Mouse (Mus musculus): ENCODE results near the gene Olfr615. TPM values are rescaled to one million over a fixed set of nuclear protein-coding genes. Genes with fewer than 3 reads are reported as not detected.

Olfr615 gene
- polyA plus RNA-seq, 1 experiment from 2014 or later, result not detected

GRCm38 (mm10) chr7:103589803-103590202, 33.9 kb downstream of the Olfr615 start, which contains the start of gene Olfr618:
Gene Olfr618 (plus strand): TSS chr7:103590103.
- no peak for TF ChIP-seq CTCF (IDR thresholded peaks at IDR 0.05; ENCODE audit: low read depth)
- TF ChIP-seq EP300 (IDR thresholded peaks at IDR 0.05; ENCODE audit: low read depth), result no peak
- no peak within 1 kb of the TSS for H3K4me3 ChIP-seq (ENCODE audit: low read depth, low read length)
- H3K4me2 ChIP-seq (ENCODE audit: low read depth, low read length), result no peak within 1 kb of the TSS
- DNase-seq (no peak), ATAC-seq (no peak)
- no peaks in the 10 kb centered on the region for H3K36me3 ChIP-seq (replicated peaks; ENCODE audit: insufficient read depth, low read length)
- 52% methylated on average over 2 of the region's 2 CpGs for WGBS (ENCODE audit: insufficient replicate concordance)
- H3K4me1 ChIP-seq (ENCODE audit: insufficient read depth), result no peaks in the 10 kb centered on the region
- H3K27ac ChIP-seq (ENCODE audit: low read depth), result no peak within 1 kb of the TSS
- H3K9ac ChIP-seq (replicated peaks), result no peak within 1 kb of the TSS
- H3K9me3 ChIP-seq (ENCODE audit: low read length), result no peaks in the 10 kb centered on the region
- H3K27me3 ChIP-seq (ENCODE audit: insufficient read depth, low read length), result no peaks in the 10 kb centered on the region

DNA sequence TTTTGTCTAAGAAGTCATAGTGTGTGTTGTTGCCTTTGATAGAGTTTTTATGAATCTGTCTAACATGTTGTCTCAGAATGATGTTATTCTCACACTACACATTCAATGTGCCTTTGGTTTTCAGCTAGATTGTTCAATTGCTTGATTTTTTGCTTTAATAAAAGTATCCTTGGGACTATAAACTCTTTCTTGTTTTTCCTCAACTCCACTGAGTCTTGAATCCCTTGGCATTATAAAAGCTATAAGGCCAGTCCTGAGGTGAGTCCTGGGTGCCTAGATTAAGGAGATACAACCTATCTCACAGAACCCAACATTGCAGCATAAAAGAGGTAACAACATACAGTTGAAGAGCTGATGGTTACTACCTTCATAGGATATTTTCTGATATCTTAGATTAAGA, 44.4 kb downstream of the Olfr615 start, which contains the start of gene Olfr619:
TSS of gene Olfr619 (plus strand) at position 301 of the 400 bp plus-strand sequence.
- DNase-seq, result no peak
- Histone ChIP-seq H3K4me3 (ENCODE audit: low read depth, low read length) (no peak within 1 kb of the TSS), H3K4me2 (ENCODE audit: low read depth, low read length) (no peak within 1 kb of the TSS), H3K4me1 (ENCODE audit: insufficient read depth) (no peaks in the 10 kb centered on the region), H3K9ac (replicated peaks) (no peak within 1 kb of the TSS), H3K36me3 (replicated peaks; ENCODE audit: insufficient read depth, low read length) (no peaks in the 10 kb centered on the region), H3K9me3 (ENCODE audit: low read length) (no peaks in the 10 kb centered on the region), H3K27ac (ENCODE audit: low read depth) (no peak within 1 kb of the TSS), H3K27me3 (ENCODE audit: insufficient read depth, low read length) (no peaks in the 10 kb centered on the region)
- TF ChIP-seq CTCF (IDR thresholded peaks at IDR 0.05; ENCODE audit: low read depth), result no peak
- TF ChIP-seq EP300 (IDR thresholded peaks at IDR 0.05; ENCODE audit: low read depth), result no peak
- ATAC-seq, result no peak

- TF ChIP-seq EP300 (IDR thresholded peaks at IDR 0.05; ENCODE audit: low read depth) (no peak), CTCF (IDR thresholded peaks at IDR 0.05; ENCODE audit: low read depth) (no peak)
- WGBS (ENCODE audit: insufficient replicate concordance), result 34% methylated on average over 2 of the region's 2 CpGs
- no peak overlapping the region for H3K4me3 ChIP-seq (ENCODE audit: low read depth, low read length)
- no peaks in the 10 kb centered on the region for H3K9me3 ChIP-seq (ENCODE audit: low read length)
- no peak for DNase-seq
- H3K36me3 ChIP-seq (replicated peaks; ENCODE audit: insufficient read depth, low read length), result no peaks in the 10 kb centered on the region
- H3K4me1 ChIP-seq (ENCODE audit: insufficient read depth), result no peaks in the 10 kb centered on the region
- H3K9ac ChIP-seq (replicated peaks), result no peak overlapping the region
- no peak overlapping the region for H3K27ac ChIP-seq (ENCODE audit: low read depth)
- no peak overlapping the region for H3K4me2 ChIP-seq (ENCODE audit: low read depth, low read length)
- no peak for ATAC-seq
- H3K27me3 ChIP-seq (ENCODE audit: insufficient read depth, low read length), result no peaks in the 10 kb centered on the region
Measured at GRCm38 (mm10) chr7:103607425-103607824, 51.5 kb downstream of the Olfr615 start.

DNA sequence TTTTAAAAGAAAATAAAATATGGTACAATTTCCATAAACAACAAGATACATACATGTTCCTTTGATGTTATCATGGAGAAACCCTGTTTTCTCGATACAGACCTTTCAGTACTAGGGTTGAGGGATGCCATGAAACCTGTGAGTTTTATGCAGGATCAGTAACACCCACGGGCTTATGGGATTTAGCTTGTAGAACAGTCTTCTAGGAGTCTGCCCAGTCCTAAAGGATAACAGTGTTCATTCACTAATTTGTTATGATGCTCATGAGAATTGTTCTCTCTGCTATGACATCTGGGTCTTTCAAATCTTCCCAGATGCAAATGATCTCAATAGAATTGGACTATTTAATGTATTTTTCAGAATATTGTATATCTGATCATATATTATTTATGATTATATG, 56.6 kb downstream of the Olfr615 start, which contains the start of gene Olfr620:
TSS of gene Olfr620 (minus strand) at position 101 of the 400 bp plus-strand sequence.
- TF ChIP-seq EP300 (IDR thresholded peaks at IDR 0.05; ENCODE audit: low read depth), result no peak
- TF ChIP-seq CTCF (IDR thresholded peaks at IDR 0.05; ENCODE audit: low read depth), result no peak
- Histone ChIP-seq H3K9me3 (ENCODE audit: low read length) (no peaks in the 10 kb centered on the region), H3K4me3 (ENCODE audit: low read depth, low read length) (no peak within 1 kb of the TSS), H3K27ac (ENCODE audit: low read depth) (no peak within 1 kb of the TSS), H3K4me1 (ENCODE audit: insufficient read depth) (no peaks in the 10 kb centered on the region), H3K27me3 (ENCODE audit: insufficient read depth, low read length) (no peaks in the 10 kb centered on the region), H3K9ac (replicated peaks) (no peak within 1 kb of the TSS), H3K36me3 (replicated peaks; ENCODE audit: insufficient read depth, low read length) (no peaks in the 10 kb centered on the region), H3K4me2 (ENCODE audit: low read depth, low read length) (no peak within 1 kb of the TSS)
- DNase-seq, result no peak
- no peak for ATAC-seq
- 60% methylated on average over 2 of the region's 2 CpGs for WGBS (ENCODE audit: insufficient replicate concordance)

Small RNA genes lying within 50 kb of the gene (microRNA-seq; reads per million reads assigned to microRNA genes)
- gene Gm26506, result not detected

Other genes with a start within 250 kb of the Olfr615 start
- not detected in 2 replicates for gene Olfr597, start 239.8 kb upstream of the Olfr615 start, polyA plus RNA-seq (2015; fragmentation: Nextera tagmentation; extraction: Ambion mirVana)
- gene Olfr598, start 232.5 kb upstream of the Olfr615 start, polyA plus RNA-seq (2015; fragmentation: Nextera tagmentation; extraction: Ambion mirVana), result not detected in 2 replicates
- gene Olfr599, start 220.2 kb upstream of the Olfr615 start, polyA plus RNA-seq (2015; fragmentation: Nextera tagmentation; extraction: Ambion mirVana), result not detected in 2 replicates
- gene Olfr600, start 206.4 kb upstream of the Olfr615 start, polyA plus RNA-seq (2015; fragmentation: Nextera tagmentation; extraction: Ambion mirVana), result not detected in 2 replicates
- not detected in 2 replicates for gene Olfr601, start 193.4 kb upstream of the Olfr615 start, polyA plus RNA-seq (2015; fragmentation: Nextera tagmentation; extraction: Ambion mirVana)
- gene Olfr603, start 169.9 kb upstream of the Olfr615 start, polyA plus RNA-seq (2015; fragmentation: Nextera tagmentation; extraction: Ambion mirVana), result not detected in 2 replicates
- not detected in 2 replicates for gene Usp17lc, start 141.0 kb upstream of the Olfr615 start, polyA plus RNA-seq (2015; fragmentation: Nextera tagmentation; extraction: Ambion mirVana)
- gene Olfr605, start 110.6 kb upstream of the Olfr615 start, polyA plus RNA-seq (2015; fragmentation: Nextera tagmentation; extraction: Ambion mirVana), result not detected in 2 replicates
- not detected in 2 replicates for gene Olfr606, start 107.0 kb upstream of the Olfr615 start, polyA plus RNA-seq (2015; fragmentation: Nextera tagmentation; extraction: Ambion mirVana)
- not detected in 2 replicates for gene Olfr607, start 91.9 kb upstream of the Olfr615 start, polyA plus RNA-seq (2015; fragmentation: Nextera tagmentation; extraction: Ambion mirVana)
- gene Olfr608, start 86.2 kb upstream of the Olfr615 start, polyA plus RNA-seq (2015; fragmentation: Nextera tagmentation; extraction: Ambion mirVana), result not detected in 2 replicates
- gene Olfr609, start 58.0 kb upstream of the Olfr615 start, polyA plus RNA-seq (2015; fragmentation: Nextera tagmentation; extraction: Ambion mirVana), result not detected in 2 replicates
- not detected in 2 replicates for gene Olfr610, start 44.0 kb upstream of the Olfr615 start, polyA plus RNA-seq (2015; fragmentation: Nextera tagmentation; extraction: Ambion mirVana)
- gene Olfr611, start 35.2 kb upstream of the Olfr615 start, polyA plus RNA-seq (2015; fragmentation: Nextera tagmentation; extraction: Ambion mirVana), result not detected in 2 replicates
- gene Olfr612, start 13.4 kb upstream of the Olfr615 start, polyA plus RNA-seq (2015; fragmentation: Nextera tagmentation; extraction: Ambion mirVana), result not detected in 2 replicates
- not detected in 2 replicates for gene Olfr613, start 8.0 kb upstream of the Olfr615 start, polyA plus RNA-seq (2015; fragmentation: Nextera tagmentation; extraction: Ambion mirVana)
- gene Olfr616, start 13.1 kb downstream of the Olfr615 start, polyA plus RNA-seq (2015; fragmentation: Nextera tagmentation; extraction: Ambion mirVana), result not detected in 2 replicates
- gene Olfr617, start 17.0 kb downstream of the Olfr615 start, polyA plus RNA-seq (2015; fragmentation: Nextera tagmentation; extraction: Ambion mirVana), result not detected in 2 replicates
- gene Olfr618, start 34.0 kb downstream of the Olfr615 start, polyA plus RNA-seq (2015; fragmentation: Nextera tagmentation; extraction: Ambion mirVana), result not detected in 2 replicates
- not detected in 2 replicates for gene Olfr619, start 44.5 kb downstream of the Olfr615 start, polyA plus RNA-seq (2015; fragmentation: Nextera tagmentation; extraction: Ambion mirVana)
- gene Olfr620, start 56.5 kb downstream of the Olfr615 start, polyA plus RNA-seq (2015; fragmentation: Nextera tagmentation; extraction: Ambion mirVana), result not detected in 2 replicates
- gene Olfr622, start 86.6 kb downstream of the Olfr615 start, polyA plus RNA-seq (2015; fragmentation: Nextera tagmentation; extraction: Ambion mirVana), result not detected in 2 replicates
- gene Olfr623, start 107.6 kb downstream of the Olfr615 start, polyA plus RNA-seq (2015; fragmentation: Nextera tagmentation; extraction: Ambion mirVana), result not detected in 2 replicates
- gene Olfr624, start 115.1 kb downstream of the Olfr615 start, polyA plus RNA-seq (2015; fragmentation: Nextera tagmentation; extraction: Ambion mirVana), result 0.01 TPM in 1 of 2 replicates, not detected in the other
- gene Olfr625-ps1, start 126.6 kb downstream of the Olfr615 start, polyA plus RNA-seq (2015; fragmentation: Nextera tagmentation; extraction: Ambion mirVana), result not detected in 2 replicates
- gene Olfr243, start 158.6 kb downstream of the Olfr615 start, polyA plus RNA-seq (2015; fragmentation: Nextera tagmentation; extraction: Ambion mirVana), result not detected in 2 replicates
- gene Olfr628, start 174.3 kb downstream of the Olfr615 start, polyA plus RNA-seq (2015; fragmentation: Nextera tagmentation; extraction: Ambion mirVana), result not detected in 2 replicates
- gene Olfr629, start 188.9 kb downstream of the Olfr615 start, polyA plus RNA-seq (2015; fragmentation: Nextera tagmentation; extraction: Ambion mirVana), result 0.07 and 0.09 TPM in 2 replicates
- not detected in 2 replicates for gene Olfr630, start 201.3 kb downstream of the Olfr615 start, polyA plus RNA-seq (2015; fragmentation: Nextera tagmentation; extraction: Ambion mirVana)
- 0.04 TPM in 1 of 2 replicates, not detected in the other for gene Olfr69, start 215.5 kb downstream of the Olfr615 start, polyA plus RNA-seq (2015; fragmentation: Nextera tagmentation; extraction: Ambion mirVana)
- gene Olfr68, start 223.6 kb downstream of the Olfr615 start, polyA plus RNA-seq (2015; fragmentation: Nextera tagmentation; extraction: Ambion mirVana), result not detected in 2 replicates
- gene Olfr67, start 235.7 kb downstream of the Olfr615 start, polyA plus RNA-seq (2015; fragmentation: Nextera tagmentation; extraction: Ambion mirVana), result 0.02 TPM in 1 of 2 replicates, not detected in the other